Mouse (Mus musculus) intestine, postnatal 0 days (tissue): ENCODE measurements at regions not wholly inside any gene's neighbourhood (a gene's known extent, or its start where the extent isn't known, plus 50 kb on each side); places are given as distances from the start of the nearest gene placed in this dataset.

ENCODE experiments used
- ATAC-seq: fragments of 200-750 bp; cut with Nextera tagmentation; 2 replicates; pipeline ENCODE4 v1.8.0; 2017; ENCODE audit warnings: mild to moderate bottlenecking, moderate TSS enrichment, moderate library complexity
- H3K27ac ChIP-seq: fragments of 300-500 bp; sonication (generic); 2 replicates; pipeline ENCODE4 v1.5.1; 2014; ENCODE audit warnings: mild to moderate bottlenecking, low read depth, low read length, moderate library complexity
- H3K27me3 ChIP-seq: fragments of 300-500 bp; sonication (generic); replicated peaks from 2 replicates; pipeline ENCODE4 v1.6.1; 2014; ENCODE audit warnings: low read length, mixed read lengths; ENCODE audit not compliant: control insufficient read depth, insufficient read depth
- H3K36me3 ChIP-seq: fragments of 300-500 bp; sonication (generic); 2 replicates; pipeline ENCODE4 v1.6.1; 2014; ENCODE audit warnings: mild to moderate bottlenecking, moderate library complexity; ENCODE audit not compliant: control insufficient read depth, insufficient read depth
- H3K4me1 ChIP-seq: fragments of 300-500 bp; sonication (generic); replicated peaks from 2 replicates; pipeline ENCODE4 v1.6.1; 2014; ENCODE audit warnings: antibody characterized with exemption, low read length, mixed read lengths; ENCODE audit not compliant: control insufficient read depth, insufficient read depth
- H3K4me2 ChIP-seq: fragments of 300-500 bp; sonication (generic); replicated peaks from 2 replicates; pipeline ENCODE4 v1.6.1; 2014; ENCODE audit warnings: low read depth, mild to moderate bottlenecking, moderate library complexity
- H3K4me3 ChIP-seq: fragments of 300-500 bp; sonication (generic); 2 replicates; pipeline ENCODE4 v1.5.1; 2014; ENCODE audit warnings: low read depth, low read length
- H3K9ac ChIP-seq: fragments of 300-500 bp; sonication (generic); 2 replicates; pipeline ENCODE4 v1.6.1; 2014; ENCODE audit warnings: mild to moderate bottlenecking, low read depth, low read length
- H3K9me3 ChIP-seq: fragments of 300-500 bp; sonication (generic); 2 replicates; pipeline ENCODE4 v1.6.1; 2016; ENCODE audit warnings: mixed run types; ENCODE audit not compliant: control insufficient read depth
- CTCF ChIP-seq: sonication (generic); IDR thresholded peaks from 2 replicates; pipeline ENCODE4 v1.5.1; 2016; ENCODE audit warnings: low read depth, mild to moderate bottlenecking, control low read depth, antibody characterized with exemption, moderate library complexity
- WGBS: fragments of 180-500 bp; shearing (Covaris S2); extraction: QIAGEN DNeasy Blood & Tissue Kit; methylation state at CpG from one replicate; pipeline ENCODE4 v1.1.7; 2014; 5-methylcytosine and 5-hydroxymethylcytosine counted together

- Histone ChIP-seq H3K36me3 (no peaks in the 10 kb centered on the region), H3K4me2 (no peak overlapping the region), H3K9me3 (no peaks in the 10 kb centered on the region), H3K27ac (no peak overlapping the region), H3K27me3 (no peaks in the 10 kb centered on the region), H3K9ac (no peak overlapping the region), H3K4me3 (no peak overlapping the region), H3K4me1 (no peaks in the 10 kb centered on the region)
- WGBS = 82% methylated on average over 5 of the region's 5 CpGs
- no peak for ATAC-seq
- TF ChIP-seq CTCF = no peak
These were observed 61.7 kb upstream of the Gucy1a1 start for GRCm38 (mm10) chr3:82207321-82207720.
